Mouse (Mus musculus): ENCODE measurements around the gene Arid3a. TPM values are rescaled to one million over a fixed set of nuclear protein-coding genes. Genes with fewer than 3 reads are reported as not detected.

The Arid3a gene
- total and polyA plus RNA-seq, 3 experiments, result 48.4 to 114 (median 94.4) TPM

DNA sequence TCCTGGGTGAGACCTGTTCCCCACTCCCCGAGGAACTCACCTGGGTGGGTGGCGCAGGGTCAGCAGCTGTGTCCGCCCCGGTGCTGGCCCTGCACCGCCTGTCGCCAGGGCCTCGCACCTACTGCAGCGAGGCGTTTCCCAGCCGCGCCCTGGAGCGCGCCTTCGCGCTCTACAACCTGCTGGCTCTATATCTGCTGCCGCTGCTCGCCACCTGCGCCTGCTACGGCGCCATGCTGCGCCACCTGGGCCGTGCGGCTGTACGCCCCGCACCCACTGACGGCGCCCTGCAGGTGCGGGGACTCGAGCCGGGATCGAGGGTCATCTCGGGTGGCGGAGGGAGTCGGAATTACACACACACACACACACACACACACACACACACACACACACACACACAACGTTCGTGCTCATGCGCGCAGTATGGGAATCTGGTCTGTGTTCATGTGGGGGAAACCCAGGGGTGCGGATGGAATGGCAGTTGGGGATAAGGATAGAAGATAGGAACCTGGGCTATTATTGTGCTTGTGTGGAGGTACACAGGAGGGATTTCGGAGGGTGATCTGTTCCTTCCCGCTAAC is 5.8 kb upstream of the Arid3a start, which contains the start of gene R3hdm4:
Gene R3hdm4 (minus strand): TSS at position 251 of the 578 bp plus-strand sequence.
- no peak for DNase-seq (ENCODE audit: extremely low read depth)
- H3K27ac ChIP-seq (ENCODE audit: insufficient read depth, low read depth), result no peak within 1 kb of the TSS
- H3K9ac ChIP-seq (ENCODE audit: insufficient read depth, low read depth), result no peak within 1 kb of the TSS
- TF ChIP-seq NRF1 (IDR thresholded peaks at IDR 0.05; ENCODE audit: low read depth, low read length) (no peak), MAFK (IDR thresholded peaks at IDR 0.05; ENCODE audit: insufficient replicate concordance, low read length) (no peak)
- H3K27me3 ChIP-seq (replicated peaks), result no peaks in the 10 kb centered on the region
- H3K4me1 ChIP-seq (ENCODE audit: control insufficient read depth in 1 of 2, insufficient read depth in 2 of 2), result peaks cover 3 to 32% of the 10 kb centered on the region in 2 experiments
- H3K79me2 ChIP-seq (replicated peaks; ENCODE audit: control insufficient read depth, extremely low read depth, insufficient read depth, poor library complexity, severe bottlenecking), result no peaks in the 10 kb centered on the region; the same call in 1 of the 2 replicates
- no peak within 1 kb of the TSS for H3K4me3 ChIP-seq (replicated peaks in 1 of 3; ENCODE audit: low read depth in 2 of 3, low read length in 2 of 3, poor library complexity in 1 of 3)
- in situ Hi-C loops (cut with MboI; ENCODE audit: low pct_ligation_motif_present, low pct_unique_long_range_greater_than_20kb, low sequenced_read_pairs) (loop anchor here (5.0 kb wide), 1 partner anchor 89 kb away; no protein-coding TSS in a partner anchor), dilution Hi-C loops (cut with MboI; ENCODE audit: extremely low pct_ligation_motif_present, extremely low pct_unique_long_range_greater_than_20kb, low sequenced_read_pairs) (no loop called here)
- H3K4me2 ChIP-seq (ENCODE audit: insufficient read depth, low read depth, poor library complexity, severe bottlenecking), result no peak within 1 kb of the TSS
- peaks cover 4% of the 10 kb centered on the region for H3K9me3 ChIP-seq (replicated peaks; ENCODE audit: low read length)
- no peaks in the 10 kb centered on the region for H3K36me3 ChIP-seq (replicated peaks in 1 of 2; ENCODE audit: control insufficient read depth in 1 of 2, insufficient read depth in 1 of 2, low read length in 1 of 2)

GRCm38 (mm10) chr10:79921572-79921971 is 5.3 kb upstream of the Arid3a start:
- Histone ChIP-seq H3K79me2 (replicated peaks; ENCODE audit: control insufficient read depth, extremely low read depth, insufficient read depth, poor library complexity, severe bottlenecking) (no peaks in the 10 kb centered on the region), H3K27ac (ENCODE audit: insufficient read depth, low read depth) (no peak overlapping the region), H3K4me3 (replicated peaks in 1 of 3; ENCODE audit: low read depth in 2 of 3, low read length in 2 of 3, poor library complexity in 1 of 3) (no peak overlapping the region), H3K9me3 (replicated peaks; ENCODE audit: low read length) (peaks cover 4% of the 10 kb centered on the region), H3K4me1 (ENCODE audit: control insufficient read depth in 1 of 2, insufficient read depth in 2 of 2) (peaks cover 2 to 33% of the 10 kb centered on the region in 2 experiments; a peak in 2 of 4 replicates), H3K9ac (ENCODE audit: insufficient read depth, low read depth) (no peak overlapping the region), H3K27me3 (replicated peaks) (no peaks in the 10 kb centered on the region), H3K36me3 (replicated peaks in 1 of 2; ENCODE audit: control insufficient read depth in 1 of 2, insufficient read depth in 1 of 2, low read length in 1 of 2) (no peaks in the 10 kb centered on the region), H3K4me2 (ENCODE audit: insufficient read depth, low read depth, poor library complexity, severe bottlenecking) (no peak overlapping the region)
- dilution Hi-C loops (cut with MboI; ENCODE audit: extremely low pct_ligation_motif_present, extremely low pct_unique_long_range_greater_than_20kb, low sequenced_read_pairs) (no loop called here), in situ Hi-C loops (cut with MboI; ENCODE audit: low pct_ligation_motif_present, low pct_unique_long_range_greater_than_20kb, low sequenced_read_pairs) (loop anchor here (5.0 kb wide), 1 partner anchor 89 kb away; no protein-coding TSS in a partner anchor)
- TF ChIP-seq POLR2AphosphoS2 (IDR thresholded peaks at IDR 0.05; ENCODE audit: low read depth, low read length) (no peak), MAX (IDR thresholded peaks at IDR 0.05; ENCODE audit: low read length) (no peak), ZC3H11A (IDR thresholded peaks at IDR 0.05; ENCODE audit: low read depth, low read length) (no peak), JUN (IDR thresholded peaks at IDR 0.05; ENCODE audit: insufficient read depth, low read depth, low read length) (no peak), BHLHE40 (IDR thresholded peaks at IDR 0.05; ENCODE audit: low read depth, low read length) (no peak)
- no peak for DNase-seq (ENCODE audit: extremely low read depth)

GRCm38 (mm10) chr10:79924998-79925784 is 1.7 kb upstream of the Arid3a start:
- in situ Hi-C loops (cut with MboI; ENCODE audit: low pct_ligation_motif_present, low pct_unique_long_range_greater_than_20kb, low sequenced_read_pairs) (loop anchor here (5.0 kb wide), 3 partner anchors 33 to 93 kb away; partner anchors contain the start of genes Cfd and Wdr18), dilution Hi-C loops (cut with MboI; ENCODE audit: extremely low pct_ligation_motif_present, extremely low pct_unique_long_range_greater_than_20kb, low sequenced_read_pairs) (no loop called here)
- H3K4me1 ChIP-seq (ENCODE audit: control insufficient read depth in 1 of 2, insufficient read depth in 2 of 2), result peaks cover 2 to 38% of the 10 kb centered on the region in 2 experiments
- H3K27ac ChIP-seq (ENCODE audit: insufficient read depth, low read depth), result peak overlapping the region; percentile 81; the same call in 1 of the 2 replicates
- peak; percentile 81 for DNase-seq (ENCODE audit: extremely low read depth)
- peaks cover 33% of the 10 kb centered on the region for H3K79me2 ChIP-seq (replicated peaks; ENCODE audit: control insufficient read depth, extremely low read depth, insufficient read depth, poor library complexity, severe bottlenecking)
- peak overlapping the region; percentile 75; the same call in 1 of the 2 replicates for H3K9ac ChIP-seq (ENCODE audit: insufficient read depth, low read depth)
- no peak overlapping the region for H3K4me3 ChIP-seq (replicated peaks in 1 of 3; ENCODE audit: low read depth in 2 of 3, low read length in 2 of 3, poor library complexity in 1 of 3)
- H3K27me3 ChIP-seq (replicated peaks), result no peaks in the 10 kb centered on the region
- H3K4me2 ChIP-seq (ENCODE audit: insufficient read depth, low read depth, poor library complexity, severe bottlenecking), result peak overlapping the region; percentile 92
- peaks cover 0 to 6% of the 10 kb centered on the region in 2 experiments for H3K36me3 ChIP-seq (replicated peaks in 1 of 2; ENCODE audit: control insufficient read depth in 1 of 2, insufficient read depth in 1 of 2, low read length in 1 of 2)
- peaks cover 4% of the 10 kb centered on the region for H3K9me3 ChIP-seq (replicated peaks; ENCODE audit: low read length)
- TF ChIP-seq ZC3H11A (IDR thresholded peaks at IDR 0.05; ENCODE audit: low read depth, low read length) (peak; percentile 99), TCF12 (IDR thresholded peaks at IDR 0.05; ENCODE audit: low read depth, low read length) (peak; percentile 76), MXI1 (IDR thresholded peaks at IDR 0.05; ENCODE audit: low read depth, low read length) (peak; percentile 52; the same call in 1 of the 2 replicates), ETS1 (conservative IDR thresholded peaks at IDR 0.05; ENCODE audit: low read depth, low read length) (peak; percentile 56; the same call in 1 of the 2 replicates), ELF1 (IDR thresholded peaks at IDR 0.05; ENCODE audit: low read depth, low read length) (peak; percentile 61), IRF4 (IDR thresholded peaks at IDR 0.05; ENCODE audit: low read depth, low read length) (peak; percentile 86), CTCF (conservative IDR thresholded peaks at IDR 0.05 in 1 of 2, IDR thresholded peaks at IDR 0.05 in 1 of 2; ENCODE audit: low read depth in 2 of 2, low read length in 2 of 2) (peak; percentile 94 to 100), E2F4 (IDR thresholded peaks at IDR 0.05; ENCODE audit: insufficient replicate concordance, low read depth, low read length) (0 out of 2 replicates have a peak, but pooled peaks have one; percentile 49), MAX (IDR thresholded peaks at IDR 0.05; ENCODE audit: low read length) (no peak), BHLHE40 (IDR thresholded peaks at IDR 0.05; ENCODE audit: low read depth, low read length) (0 out of 2 replicates have a peak, but pooled peaks have one; percentile 41), NELFE (IDR thresholded peaks at IDR 0.05; ENCODE audit: low read depth, low read length) (peak; percentile 79), MAFK (IDR thresholded peaks at IDR 0.05; ENCODE audit: insufficient replicate concordance, low read length) (no peak), EP300 (IDR thresholded peaks at IDR 0.05; ENCODE audit: low read length) (peak; percentile 53), ZKSCAN1 (IDR thresholded peaks at IDR 0.05; ENCODE audit: borderline replicate concordance, low read depth, low read length) (no peak), MAZ (IDR thresholded peaks at IDR 0.05; ENCODE audit: low read depth, low read length) (peak; percentile 60; the same call in 1 of the 2 replicates), MYC (IDR thresholded peaks at IDR 0.05; ENCODE audit: low read depth, low read length) (peak; percentile 64), SIN3A (IDR thresholded peaks at IDR 0.05; ENCODE audit: low read length) (peak; percentile 94), SMC3 (IDR thresholded peaks at IDR 0.05; ENCODE audit: low read depth, low read length) (peak; percentile 100)
